Mouse (Mus musculus) midbrain, postnatal 0 days (tissue): ENCODE measurements around the gene Eml5. TPM values are rescaled to one million over a fixed set of nuclear protein-coding genes. Genes with fewer than 3 reads are reported as not detected.

Experiments used
- ATAC-seq: fragments of 200-750 bp; cut with Nextera tagmentation; 2 replicates; pipeline ENCODE4 v1.8.0; 2017; ENCODE audit warnings: moderate number of reproducible peaks, mild to moderate bottlenecking, moderate TSS enrichment, moderate library complexity; ENCODE audit not compliant: low FRiP score
- DNase-seq: peaks from one replicate; pipeline ENCODE4 v3.0.0-alpha.2; 2015; ENCODE audit warnings: low spot score
- H3K27ac ChIP-seq: fragments of 300-500 bp; sonication (generic); 2 replicates; pipeline ENCODE4 v1.5.1; 2014; ENCODE audit warnings: low read depth, mild to moderate bottlenecking, low read length, mixed read lengths
- H3K27me3 ChIP-seq: fragments of 300-500 bp; sonication (generic); 2 replicates; pipeline ENCODE4 v1.6.1; 2014; ENCODE audit warnings: low read length, control low read depth, mixed read lengths; ENCODE audit not compliant: insufficient read depth
- H3K36me3 ChIP-seq: fragments of 300-500 bp; sonication (generic); 2 replicates; pipeline ENCODE4 v1.6.1; 2014; ENCODE audit warnings: low read length, control low read depth, mixed read lengths; ENCODE audit not compliant: insufficient read depth
- H3K4me1 ChIP-seq: fragments of 300-500 bp; sonication (generic); 2 replicates; pipeline ENCODE4 v1.6.1; 2014; ENCODE audit warnings: mild to moderate bottlenecking, control low read depth, antibody characterized with exemption, low read length, mixed read lengths; ENCODE audit not compliant: insufficient read depth
- H3K4me2 ChIP-seq: fragments of 300-500 bp; sonication (generic); 2 replicates; pipeline ENCODE4 v1.6.1; 2014; ENCODE audit warnings: low read depth, mild to moderate bottlenecking, low read length, mixed read lengths; ENCODE audit not compliant: poor library complexity, severe bottlenecking
- H3K4me3 ChIP-seq: fragments of 300-500 bp; sonication (generic); 2 replicates; pipeline ENCODE4 v1.5.1; 2014; ENCODE audit warnings: low read depth, mild to moderate bottlenecking, low read length, moderate library complexity
- H3K9ac ChIP-seq: fragments of 300-500 bp; sonication (generic); replicated peaks from 2 replicates; pipeline ENCODE4 v1.6.1; 2014; ENCODE audit warnings: mild to moderate bottlenecking, low read length, moderate library complexity, mixed read lengths; ENCODE audit not compliant: poor library complexity, severe bottlenecking
- H3K9me3 ChIP-seq: fragments of 300-500 bp; sonication (generic); 2 replicates; pipeline ENCODE4 v1.6.1; 2016; ENCODE audit warnings: low read length, control low read depth
- CTCF ChIP-seq: IDR thresholded peaks from 2 replicates; pipeline ENCODE4 v1.5.1; 2016; ENCODE audit warnings: antibody characterized with exemption, mild to moderate bottlenecking
- WGBS: fragments of 180-500 bp; shearing (Covaris S2); extraction: QIAGEN DNeasy Blood & Tissue Kit; methylation state at CpG from one replicate; pipeline ENCODE4 v1.1.7; 2014; 5-methylcytosine and 5-hydroxymethylcytosine counted together
- polyA plus RNA-seq: library from polyadenylated mRNA; unstranded; fragments of >200 nt; fragmentation: Nextera tagmentation; extraction: Ambion mirVana; gene quantifications from 2 replicates; pipeline ENCODE4 v1.2.1, GENCODE M21; 2015
- total RNA-seq: library from RNA; depleted of rRNA; stranded (reverse); fragments of >200 nt; gene quantifications from 2 replicates; pipeline ENCODE4 v1.2.3, GENCODE M21; 2014

Gene Eml5
- total and polyA plus RNA-seq, 2 experiments from 2014 or later = 13.4 to 28.3 TPM

DNA sequence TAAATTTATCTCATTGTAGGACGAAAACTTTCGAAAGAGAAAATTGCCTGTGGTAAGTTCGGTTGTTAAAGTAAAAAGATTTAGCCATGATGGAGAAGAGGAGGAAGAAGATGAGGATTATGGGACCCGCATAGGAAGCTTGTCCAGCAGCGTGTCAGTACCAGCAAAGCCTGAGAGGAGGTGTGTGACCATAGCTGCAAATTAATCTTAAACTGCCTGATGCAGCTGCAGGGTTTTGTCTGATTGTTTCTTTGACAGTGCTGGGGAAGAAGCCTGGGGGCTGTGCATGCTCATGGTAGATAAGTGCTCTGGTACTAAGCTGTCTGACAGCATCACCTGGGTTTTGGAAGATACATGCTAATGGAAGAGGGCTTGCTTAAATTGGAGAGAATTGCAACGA lies 141.6 kb downstream of the Eml5 start:
- TF ChIP-seq CTCF = no peak
- no peaks in the 10 kb centered on the region for H3K4me1 ChIP-seq
- no peak overlapping the region for H3K4me3 ChIP-seq
- H3K36me3 ChIP-seq = peaks cover 44% of the 10 kb centered on the region
- 82% methylated on average over 6 of the region's 6 CpGs for WGBS
- ATAC-seq (no peak), DNase-seq (no peak)
- H3K9me3 ChIP-seq = no peaks in the 10 kb centered on the region
- no peaks in the 10 kb centered on the region for H3K27me3 ChIP-seq
- H3K9ac ChIP-seq = no peak overlapping the region
- no peak overlapping the region for H3K27ac ChIP-seq
- H3K4me2 ChIP-seq = no peak overlapping the region

DNA sequence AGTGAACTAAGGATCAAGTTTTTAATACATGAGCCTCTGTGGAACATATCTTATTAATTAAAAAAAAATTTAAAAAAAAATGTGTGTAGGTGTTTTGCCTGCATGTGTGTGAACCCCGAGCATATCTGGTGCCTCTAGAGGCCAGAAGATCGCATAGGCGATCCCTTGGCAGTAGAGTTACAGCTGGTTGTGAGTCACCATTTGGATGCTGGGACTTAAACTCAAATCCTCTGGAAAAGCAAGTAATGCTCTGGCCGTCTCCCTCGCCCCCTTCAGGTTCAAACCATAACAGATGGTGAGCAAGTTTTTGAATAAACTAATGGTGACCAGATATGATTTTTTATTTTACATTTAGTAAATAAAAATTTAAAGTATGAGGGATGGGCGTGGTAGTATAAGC lies 143.6 kb downstream of the Eml5 start:
- H3K9me3 ChIP-seq = no peaks in the 10 kb centered on the region
- H3K27ac ChIP-seq = no peak overlapping the region
- H3K9ac ChIP-seq = no peak overlapping the region
- DNase-seq (no peak), ATAC-seq (no peak)
- no peak for TF ChIP-seq CTCF
- no peak overlapping the region for H3K4me3 ChIP-seq
- WGBS = 89% methylated on average over 6 of the region's 6 CpGs
- no peaks in the 10 kb centered on the region for H3K27me3 ChIP-seq
- H3K4me2 ChIP-seq = no peak overlapping the region
- H3K4me1 ChIP-seq = no peaks in the 10 kb centered on the region
- peaks cover 37% of the 10 kb centered on the region for H3K36me3 ChIP-seq

DNA sequence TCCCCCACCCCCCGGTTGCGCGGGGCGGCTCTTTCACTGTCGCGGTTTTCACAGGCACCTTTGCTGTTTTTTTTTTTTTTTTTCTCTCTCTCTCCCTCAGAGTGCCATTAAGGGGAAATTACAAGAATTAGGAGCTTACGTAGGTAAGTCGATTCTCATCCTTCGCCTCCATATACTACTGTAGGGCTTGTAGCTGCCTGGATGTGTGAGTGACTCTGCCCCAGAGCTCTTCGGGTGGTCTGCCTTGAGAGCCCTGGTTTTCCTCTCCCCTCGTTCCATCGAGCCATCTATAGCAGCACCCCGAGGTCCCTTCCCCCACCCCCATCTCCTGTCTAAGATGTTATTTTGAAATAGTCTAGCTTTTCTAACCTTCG lies 153.9 kb downstream of the Eml5 start:
- Histone ChIP-seq H3K4me1 (peaks cover 3% of the 10 kb centered on the region; the same call in 1 of the 2 replicates), H3K9ac (peak overlapping the region; percentile 91), H3K9me3 (no peaks in the 10 kb centered on the region), H3K4me3 (peak overlapping the region; percentile 90), H3K4me2 (peak overlapping the region; percentile 66), H3K36me3 (no peaks in the 10 kb centered on the region), H3K27me3 (no peaks in the 10 kb centered on the region), H3K27ac (peak overlapping the region; percentile 89)
- ATAC-seq (peak; percentile 41; the same call in 1 of the 2 replicates), DNase-seq (peak; percentile 15)
- no peak for TF ChIP-seq CTCF
- WGBS = under 1% methylated on average over 11 of the region's 14 CpGs

GRCm38 (mm10) chr12:98746746-98747379 lies 154.4 kb downstream of the Eml5 start, which contains the start of gene Zc3h14:
Gene Zc3h14 (plus strand): TSS chr12:98746964.
- H3K27me3 ChIP-seq = no peaks in the 10 kb centered on the region
- WGBS = 0% methylated on average over 59 of the region's 87 CpGs
- peak within 1 kb of the TSS; percentile 89 for H3K27ac ChIP-seq
- H3K36me3 ChIP-seq = no peaks in the 10 kb centered on the region
- H3K4me2 ChIP-seq = peak within 1 kb of the TSS; percentile 66
- ATAC-seq = peak; percentile 94
- H3K4me1 ChIP-seq = peaks cover 3% of the 10 kb centered on the region; the same call in 1 of the 2 replicates
- H3K9me3 ChIP-seq = no peaks in the 10 kb centered on the region
- peak within 1 kb of the TSS; percentile 90 for H3K4me3 ChIP-seq
- H3K9ac ChIP-seq = peak within 1 kb of the TSS; percentile 91
- peak; percentile 84 for TF ChIP-seq CTCF
- peak; percentile 96 for DNase-seq

- peak; percentile 17 for DNase-seq
Observed at GRCm38 (mm10) chr12:98746131-98746530, 155.2 kb downstream of the Eml5 start.

GRCm38 (mm10) chr12:98745626-98746025 lies 155.7 kb downstream of the Eml5 start:
- peaks cover 3% of the 10 kb centered on the region; the same call in 1 of the 2 replicates for H3K4me1 ChIP-seq
- TF ChIP-seq CTCF = no peak
- H3K36me3 ChIP-seq = no peaks in the 10 kb centered on the region
- DNase-seq = no peak
- no peak overlapping the region for H3K9ac ChIP-seq
- H3K4me2 ChIP-seq = no peak overlapping the region
- H3K4me3 ChIP-seq = no peak overlapping the region
- 68% methylated on average over 4 of the region's 4 CpGs for WGBS
- no peak overlapping the region for H3K27ac ChIP-seq
- H3K27me3 ChIP-seq = no peaks in the 10 kb centered on the region
- H3K9me3 ChIP-seq = no peaks in the 10 kb centered on the region
- no peak for ATAC-seq

More at GRCm38 (mm10) chr12:98746131-98746530, 155.2 kb downstream of the Eml5 start:
- WGBS = 13% methylated on average over 2 of the region's 2 CpGs
- Histone ChIP-seq H3K27ac (no peak overlapping the region), H3K36me3 (no peaks in the 10 kb centered on the region), H3K9ac (no peak overlapping the region), H3K4me3 (no peak overlapping the region; the same call in 1 of the 2 replicates), H3K4me2 (no peak overlapping the region), H3K27me3 (no peaks in the 10 kb centered on the region), H3K9me3 (no peaks in the 10 kb centered on the region), H3K4me1 (peaks cover 3% of the 10 kb centered on the region; the same call in 1 of the 2 replicates)
- peak; percentile 65 for TF ChIP-seq CTCF
- ATAC-seq = peak; percentile 16; the same call in 1 of the 2 replicates
